Mouse (Mus musculus): Measurements from ENCODE around the gene Fam171a1. TPM values are rescaled to one million over a fixed set of nuclear protein-coding genes. Genes with fewer than 3 reads are reported as not detected.

Gene Fam171a1
- polyA plus RNA-seq, 1 experiment from 2014 or later: 32.9 TPM

DNA sequence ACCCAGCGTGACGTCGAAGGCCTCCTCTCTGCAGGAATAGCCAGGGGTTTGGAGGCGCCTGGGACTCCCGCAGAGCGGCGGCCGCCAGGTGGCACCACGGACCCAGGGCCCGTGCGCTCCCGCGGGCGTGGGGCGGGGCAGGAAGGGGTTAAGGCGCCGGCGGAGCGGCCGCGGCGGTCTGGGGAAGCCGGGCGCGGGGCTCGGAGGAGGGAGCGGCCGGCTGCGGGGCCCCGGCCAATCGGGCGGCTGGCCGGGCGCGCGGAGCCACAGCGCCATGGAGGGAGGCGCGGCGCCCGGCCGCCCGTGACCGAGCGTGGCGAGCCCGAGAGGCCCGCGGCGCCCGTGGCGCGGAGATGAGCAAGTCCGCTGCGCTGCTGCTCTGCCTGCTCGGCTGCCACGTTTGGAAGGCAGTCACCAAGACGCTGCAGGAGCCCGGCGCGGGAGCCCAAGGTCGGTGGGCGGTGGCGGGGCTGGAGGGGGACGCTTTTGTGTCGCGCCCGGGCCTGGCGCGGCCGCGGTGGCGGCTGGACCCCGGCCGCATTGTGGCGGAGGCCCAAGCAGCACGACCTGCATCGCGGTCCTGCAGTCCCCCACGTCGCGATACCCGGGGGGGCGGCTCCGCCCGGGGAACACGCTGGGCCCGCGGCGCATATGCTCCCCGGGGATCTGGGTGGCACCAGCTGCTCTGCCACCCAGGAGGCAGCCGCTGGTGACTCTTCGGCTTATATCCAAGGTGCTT lies 4.3 kb downstream of the Fam171a1 start:
- under 1% methylated on average over 68 of the region's 93 CpGs for WGBS
- peak overlapping the region; percentile 91 for H3K4me3 ChIP-seq

DNA sequence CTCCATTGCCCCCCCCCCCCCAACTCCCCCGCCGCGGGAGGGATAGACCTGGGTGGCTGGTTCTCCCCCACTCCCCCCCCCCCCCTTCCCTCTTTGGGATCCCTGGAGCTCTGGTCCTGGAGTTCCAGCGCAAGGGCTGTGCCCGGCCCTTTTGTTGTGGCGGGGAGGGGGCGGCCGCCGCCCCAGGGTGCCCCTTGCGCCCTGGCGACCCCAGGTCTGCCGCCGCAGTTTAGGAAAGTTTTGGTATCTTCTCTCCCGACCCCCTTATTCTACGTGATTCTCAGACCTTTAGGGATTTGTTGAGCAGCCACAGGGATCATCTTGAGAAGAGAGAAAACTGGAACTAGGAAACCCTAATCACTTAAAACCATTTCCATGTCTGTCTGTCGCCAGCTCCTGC lies 4.9 kb downstream of the Fam171a1 start:
- 4% methylated on average over 7 of the region's 16 CpGs for WGBS

More for the DNA sequence above, 4.3 kb downstream of the Fam171a1 start:
- Histone ChIP-seq H3K36me3 (no peaks in the 10 kb centered on the region), H3K27ac (peak overlapping the region; percentile 87), H3K4me2 (peak overlapping the region; percentile 60), H3K9me3 (no peaks in the 10 kb centered on the region), H3K27me3 (no peaks in the 10 kb centered on the region), H3K4me1 (peaks cover 14% of the 10 kb centered on the region), H3K9ac (peak overlapping the region; percentile 92)
- ATAC-seq (ENCODE audit: insufficient number of reproducible peaks, low FRiP score, low TSS enrichment, low read depth): peak; percentile 88

DNA sequence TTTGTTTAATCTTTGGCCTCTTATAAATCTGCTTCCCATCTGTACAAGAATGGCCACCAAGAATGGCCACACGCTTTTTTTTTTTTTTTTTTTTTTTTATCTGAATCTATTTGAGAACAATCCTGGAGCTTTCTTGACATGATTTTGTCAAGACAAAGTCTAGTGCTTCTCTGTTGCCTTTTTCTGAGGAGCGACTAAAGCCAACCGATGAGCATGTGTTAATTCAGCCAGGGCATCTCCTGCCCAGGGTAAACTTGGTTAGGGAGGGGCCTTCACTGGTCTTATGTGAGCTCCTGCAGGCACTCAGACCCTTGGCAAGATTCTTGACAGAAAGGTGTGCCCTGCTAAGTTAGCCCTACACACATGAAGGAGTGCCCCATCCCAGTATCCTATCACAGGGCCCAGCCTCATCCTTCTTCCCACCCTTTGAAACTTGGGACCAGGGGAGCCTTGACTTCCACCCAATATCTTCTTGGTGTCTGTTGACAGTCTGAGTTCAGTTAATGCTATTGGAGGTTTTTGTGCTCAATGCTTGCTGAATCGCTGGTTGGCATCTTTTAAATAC lies 5.4 kb downstream of the Fam171a1 start:
- H3K4me2 ChIP-seq: peak overlapping the region; percentile 60
- WGBS: 22% methylated on average over 4 of the region's 4 CpGs
- no peaks in the 10 kb centered on the region for H3K36me3 ChIP-seq
- peak overlapping the region; percentile 92; the same call in 1 of the 2 replicates for H3K9ac ChIP-seq
- no peaks in the 10 kb centered on the region for H3K9me3 ChIP-seq
- no peak for ATAC-seq (ENCODE audit: insufficient number of reproducible peaks, low FRiP score, low TSS enrichment, low read depth)
- no peak overlapping the region for H3K27ac ChIP-seq
- H3K27me3 ChIP-seq: no peaks in the 10 kb centered on the region
- H3K4me3 ChIP-seq: peak overlapping the region; percentile 91
- peaks cover 11% of the 10 kb centered on the region for H3K4me1 ChIP-seq

More for the DNA sequence above, 4.9 kb downstream of the Fam171a1 start:
- Histone ChIP-seq H3K36me3 (no peaks in the 10 kb centered on the region), H3K4me2 (peak overlapping the region; percentile 60), H3K9ac (peak overlapping the region; percentile 92), H3K27me3 (no peaks in the 10 kb centered on the region), H3K4me3 (peak overlapping the region; percentile 91), H3K4me1 (peaks cover 11% of the 10 kb centered on the region), H3K9me3 (no peaks in the 10 kb centered on the region), H3K27ac (peak overlapping the region; percentile 87)
- ATAC-seq (ENCODE audit: insufficient number of reproducible peaks, low FRiP score, low TSS enrichment, low read depth): no peak

DNA sequence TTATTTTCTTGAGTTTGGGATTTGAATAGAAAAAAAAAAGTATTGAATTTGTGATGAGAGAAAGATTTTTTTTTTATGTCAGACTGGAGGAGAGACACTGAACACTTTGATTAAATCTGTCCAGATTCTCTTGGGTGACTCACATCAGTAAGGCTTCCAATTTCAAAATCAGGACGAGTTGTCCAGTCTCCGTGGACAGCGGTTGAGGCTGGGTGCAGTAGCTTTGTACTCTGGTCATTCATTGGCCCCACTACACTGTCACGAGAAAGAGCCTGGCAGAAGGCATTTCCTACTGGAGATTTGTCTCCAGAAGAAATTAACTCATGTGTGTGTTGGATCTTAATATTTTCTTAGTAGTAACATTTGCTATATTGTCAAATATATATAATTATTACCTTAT lies 8.5 kb downstream of the Fam171a1 start:
- 76% methylated on average over 4 of the region's 4 CpGs for WGBS
- no peaks in the 10 kb centered on the region for H3K9me3 ChIP-seq
- peaks cover 9% of the 10 kb centered on the region for H3K4me1 ChIP-seq
- H3K4me2 ChIP-seq: no peak overlapping the region
- H3K4me3 ChIP-seq: no peak overlapping the region
- ATAC-seq (ENCODE audit: insufficient number of reproducible peaks, low FRiP score, low TSS enrichment, low read depth): no peak
- H3K9ac ChIP-seq: no peak overlapping the region
- no peaks in the 10 kb centered on the region for H3K27me3 ChIP-seq
- H3K36me3 ChIP-seq: no peaks in the 10 kb centered on the region
- no peak overlapping the region for H3K27ac ChIP-seq

DNA sequence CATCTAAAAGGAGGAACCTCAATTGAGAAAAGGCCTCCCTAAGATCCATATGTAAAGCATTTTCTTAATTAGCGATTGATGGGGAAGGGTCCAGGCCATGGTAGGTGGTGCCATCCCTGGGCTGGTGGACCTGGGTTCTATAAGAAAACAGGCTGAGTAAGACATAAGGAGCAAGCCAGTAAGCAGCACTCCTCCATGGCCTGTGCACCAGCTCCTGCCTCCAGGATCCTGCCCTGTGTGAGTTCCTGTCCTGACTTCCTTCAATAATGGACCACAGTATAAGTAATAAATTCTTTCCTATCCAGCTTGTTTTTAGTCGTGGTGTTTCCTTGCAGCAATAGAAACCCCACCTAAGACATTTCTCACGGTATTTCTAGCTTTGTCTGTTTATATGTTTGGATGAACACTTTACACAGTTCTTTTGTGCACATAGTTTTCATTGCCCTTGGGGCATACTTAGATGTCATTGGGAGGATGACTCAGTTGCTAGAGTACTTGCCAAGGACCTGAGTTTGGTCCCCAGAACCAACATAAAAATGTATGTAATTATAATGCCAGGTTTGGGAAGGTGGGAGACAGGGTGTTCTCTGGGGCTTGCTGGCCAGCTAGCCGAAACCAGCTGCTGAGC lies 13.3 kb downstream of the Fam171a1 start:
- Histone ChIP-seq H3K27me3 (no peaks in the 10 kb centered on the region), H3K27ac (no peak overlapping the region), H3K4me1 (0 out of 2 replicates have a peak, but pooled peaks cover 6% of the 10 kb centered on the region), H3K4me3 (no peak overlapping the region), H3K4me2 (no peak overlapping the region), H3K9me3 (no peaks in the 10 kb centered on the region), H3K36me3 (no peaks in the 10 kb centered on the region), H3K9ac (no peak overlapping the region)
- 67% methylated on average over 4 of the region's 4 CpGs for WGBS
- no peak for ATAC-seq (ENCODE audit: insufficient number of reproducible peaks, low FRiP score, low TSS enrichment, low read depth)

DNA sequence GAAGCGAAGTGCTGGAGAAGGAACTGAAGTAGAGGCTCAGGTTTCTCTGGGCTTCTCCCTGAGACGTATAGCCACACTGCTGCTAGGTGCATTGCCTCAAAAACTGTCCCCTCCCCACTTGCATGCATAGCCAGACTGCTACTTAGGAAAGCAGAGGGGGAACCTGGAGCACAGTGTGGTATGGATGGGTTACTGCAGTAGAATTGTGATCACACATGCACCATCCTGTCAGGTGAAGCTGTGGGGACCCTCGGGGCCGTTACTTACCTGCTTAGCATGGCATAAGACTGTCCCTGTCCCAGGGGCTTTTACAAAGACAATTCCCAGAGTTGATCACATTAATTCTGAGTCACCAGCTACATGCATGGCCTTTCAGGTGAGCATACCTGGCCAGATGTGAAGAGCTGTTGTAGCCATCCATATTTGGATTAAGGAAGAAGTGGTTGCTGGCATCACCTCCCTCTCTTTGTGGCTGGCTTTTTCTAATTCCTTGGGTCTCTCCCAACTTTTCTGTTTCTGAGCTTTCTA lies 14.4 kb downstream of the Fam171a1 start:
- Histone ChIP-seq H3K36me3 (no peaks in the 10 kb centered on the region), H3K4me1 (0 out of 2 replicates have a peak, but pooled peaks cover 9% of the 10 kb centered on the region), H3K27ac (no peak overlapping the region), H3K4me3 (no peak overlapping the region), H3K9ac (no peak overlapping the region), H3K4me2 (no peak overlapping the region), H3K9me3 (no peaks in the 10 kb centered on the region), H3K27me3 (no peaks in the 10 kb centered on the region)
- ATAC-seq (ENCODE audit: insufficient number of reproducible peaks, low FRiP score, low TSS enrichment, low read depth): no peak
- 65% methylated on average over 4 of the region's 4 CpGs for WGBS

DNA sequence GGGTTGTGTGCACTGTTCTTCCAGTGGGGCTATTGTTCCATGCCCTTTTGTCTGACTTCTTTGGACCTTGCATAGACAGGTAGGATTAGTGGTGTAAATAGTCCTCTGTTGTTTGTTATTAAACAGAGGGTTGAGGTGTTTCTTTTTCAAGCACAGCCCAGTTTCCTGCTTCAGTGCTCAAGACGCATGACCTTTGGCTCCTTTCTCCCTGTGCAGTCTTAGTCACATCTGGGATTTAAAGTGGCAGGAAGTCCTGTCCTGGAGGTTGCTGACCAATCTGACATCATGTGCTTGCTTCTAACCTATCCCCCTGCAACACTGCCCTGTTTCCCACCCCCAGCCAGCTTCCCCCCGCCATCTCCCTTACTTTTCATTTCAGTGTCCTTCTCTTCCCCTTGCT lies 14.9 kb downstream of the Fam171a1 start:
- Histone ChIP-seq H3K9me3 (no peaks in the 10 kb centered on the region), H3K36me3 (no peaks in the 10 kb centered on the region), H3K4me3 (no peak overlapping the region), H3K27ac (no peak overlapping the region), H3K4me1 (0 out of 2 replicates have a peak, but pooled peaks cover 9% of the 10 kb centered on the region), H3K9ac (no peak overlapping the region), H3K27me3 (no peaks in the 10 kb centered on the region), H3K4me2 (no peak overlapping the region)
- ATAC-seq (ENCODE audit: insufficient number of reproducible peaks, low FRiP score, low TSS enrichment, low read depth): no peak
- WGBS: 60% methylated on average over 2 of the region's 2 CpGs

DNA sequence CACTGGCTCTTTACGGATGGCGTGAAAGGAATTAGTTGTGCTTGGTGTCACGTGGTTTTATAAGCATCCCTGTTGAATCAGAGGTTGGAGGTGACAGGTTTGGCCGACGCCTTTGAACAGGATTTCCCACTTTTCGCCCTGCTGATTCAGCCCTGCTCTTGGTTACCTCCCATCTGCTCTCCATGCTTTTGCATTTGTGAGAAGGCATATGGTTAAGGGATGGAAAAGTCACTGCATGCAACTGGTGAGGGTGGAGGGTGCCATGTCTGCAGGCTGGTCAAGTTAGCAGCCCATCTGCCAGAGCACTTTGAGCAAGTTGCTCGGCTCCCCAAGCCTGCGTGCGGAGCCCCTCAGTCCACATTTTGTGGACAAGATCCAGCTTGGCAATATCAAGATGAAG lies 18.4 kb downstream of the Fam171a1 start:
- Histone ChIP-seq H3K4me1 (peaks cover 20% of the 10 kb centered on the region; the same call in 1 of the 2 replicates), H3K4me2 (no peak overlapping the region), H3K27me3 (no peaks in the 10 kb centered on the region), H3K27ac (no peak overlapping the region), H3K4me3 (no peak overlapping the region), H3K9ac (no peak overlapping the region), H3K36me3 (no peaks in the 10 kb centered on the region), H3K9me3 (no peaks in the 10 kb centered on the region)
- no peak for ATAC-seq (ENCODE audit: insufficient number of reproducible peaks, low FRiP score, low TSS enrichment, low read depth)
- 63% methylated on average over 9 of the region's 9 CpGs for WGBS

DNA sequence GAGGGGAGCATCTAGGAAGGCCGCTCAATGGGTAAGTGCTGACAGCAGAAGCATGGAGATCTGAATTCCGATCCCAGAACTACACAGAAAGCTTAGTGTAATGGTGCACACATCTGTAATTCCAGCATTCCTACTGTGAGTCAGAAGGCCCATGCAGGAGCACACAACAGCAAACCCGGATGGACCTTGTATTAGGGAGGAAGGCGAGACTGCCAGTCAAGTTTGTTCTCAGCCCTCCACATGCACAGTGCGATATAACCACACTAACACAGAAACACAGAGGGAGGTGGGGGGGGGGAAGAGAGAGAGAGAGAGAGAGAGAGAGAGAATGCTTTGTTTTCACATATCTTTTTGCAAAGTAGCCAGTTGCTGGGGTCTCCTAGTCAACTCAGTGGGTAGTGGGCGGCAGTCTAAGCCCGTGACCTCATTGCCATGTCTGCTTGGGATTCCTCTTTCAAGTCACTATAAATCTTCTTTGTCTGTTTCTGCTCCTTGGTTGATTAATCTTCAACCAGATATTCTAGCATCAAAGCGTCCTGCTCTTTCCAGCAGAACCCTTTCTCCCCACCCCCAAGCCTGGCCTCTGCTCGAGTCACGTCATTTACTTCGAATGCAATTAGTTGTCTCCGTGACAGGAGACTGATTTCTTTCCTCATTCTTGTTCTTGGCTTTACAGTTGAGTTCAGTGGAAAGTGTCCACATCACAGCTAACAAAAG lies 20.7 kb downstream of the Fam171a1 start:
- no peak for ATAC-seq (ENCODE audit: insufficient number of reproducible peaks, low FRiP score, low TSS enrichment, low read depth)
- WGBS: 62% methylated on average over 12 of the region's 12 CpGs
- H3K4me2 ChIP-seq: no peak overlapping the region
- no peaks in the 10 kb centered on the region for H3K36me3 ChIP-seq
- no peaks in the 10 kb centered on the region for H3K9me3 ChIP-seq
- peaks cover 24% of the 10 kb centered on the region for H3K4me1 ChIP-seq
- H3K27ac ChIP-seq: no peak overlapping the region
- no peaks in the 10 kb centered on the region for H3K27me3 ChIP-seq
- no peak overlapping the region for H3K4me3 ChIP-seq
- no peak overlapping the region for H3K9ac ChIP-seq

DNA sequence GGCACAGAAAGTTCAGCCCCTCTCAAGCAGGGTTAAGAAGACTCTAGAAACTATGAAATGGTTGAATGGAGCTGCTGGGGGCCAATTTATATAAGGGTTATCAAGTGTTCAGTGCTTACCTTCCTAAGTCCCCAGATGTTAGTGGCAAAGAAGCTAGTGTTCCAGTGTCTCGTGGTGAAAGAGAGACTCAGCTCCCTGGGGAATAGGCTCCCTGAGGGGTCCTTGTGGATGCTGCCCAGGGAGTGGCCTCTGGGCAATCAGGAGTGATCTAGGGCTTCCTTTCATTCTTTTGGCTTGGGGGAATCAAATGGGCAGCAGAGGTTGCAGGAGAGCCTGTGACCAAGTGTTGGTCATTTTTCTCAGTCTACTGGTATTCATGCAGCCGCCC lies 21.3 kb downstream of the Fam171a1 start:
- no peaks in the 10 kb centered on the region for H3K27me3 ChIP-seq
- no peak overlapping the region for H3K27ac ChIP-seq
- H3K36me3 ChIP-seq: no peaks in the 10 kb centered on the region
- H3K4me2 ChIP-seq: no peak overlapping the region
- ATAC-seq (ENCODE audit: insufficient number of reproducible peaks, low FRiP score, low TSS enrichment, low read depth): no peak
- H3K4me3 ChIP-seq: no peak overlapping the region
- no peak overlapping the region for H3K9ac ChIP-seq
- H3K9me3 ChIP-seq: no peaks in the 10 kb centered on the region
- WGBS: 34% methylated on average over 2 of the region's 2 CpGs
- H3K4me1 ChIP-seq: peaks cover 24% of the 10 kb centered on the region

DNA sequence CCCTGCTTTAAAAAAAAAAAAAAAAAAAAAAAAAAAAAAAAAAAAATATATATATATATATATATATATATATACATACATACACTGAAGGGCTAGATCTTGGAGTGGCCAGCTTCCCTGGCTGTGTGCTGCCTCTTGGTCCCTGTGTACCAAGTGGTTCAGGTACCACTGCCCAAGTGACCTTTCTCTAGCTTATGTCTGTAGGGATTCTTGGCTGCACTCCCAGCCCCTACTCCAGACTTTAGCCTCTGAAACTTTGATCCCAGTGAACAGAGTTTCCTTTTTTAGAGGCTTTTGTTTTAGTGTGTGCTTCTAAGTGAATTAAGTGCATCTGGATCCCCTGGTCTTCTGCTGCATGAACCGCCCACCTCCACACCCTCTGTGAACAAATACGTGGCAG lies 24.3 kb downstream of the Fam171a1 start:
- Histone ChIP-seq H3K4me2 (no peak overlapping the region), H3K4me3 (no peak overlapping the region), H3K9ac (no peak overlapping the region), H3K36me3 (no peaks in the 10 kb centered on the region), H3K27ac (no peak overlapping the region), H3K4me1 (peaks cover 20% of the 10 kb centered on the region), H3K27me3 (no peaks in the 10 kb centered on the region), H3K9me3 (no peaks in the 10 kb centered on the region)
- no peak for ATAC-seq (ENCODE audit: insufficient number of reproducible peaks, low FRiP score, low TSS enrichment, low read depth)
- WGBS: 44% methylated on average over 2 of the region's 2 CpGs
